Mouse (Mus musculus) adrenal gland, postnatal 4 days (tissue): Measurements from ENCODE around the gene Cyp2c55. TPM values are rescaled to one million over a fixed set of nuclear protein-coding genes. Genes with fewer than 3 reads are reported as not detected.

Experiments used
- DNase-seq, 2 experiments: peaks; one replicate each; pipeline ENCODE4 v3.0.0; 2021 to 2022; ENCODE audit warnings: low spot score in 2 of 2, mixed read lengths in 2 of 2
- long read RNA-seq, 2 experiments: library from polyadenylated mRNA; stranded (forward); transcript quantifications; one replicate each; pipeline ENCODE4 v2.0.0; 2021
- microRNA-seq: library from miRNA; unstranded; fragments of <30 nt; microRNA quantifications from one replicate; pipeline ENCODE4 v1.2.0, GENCODE M21; 2021
- total RNA-seq, 2 experiments: library from RNA; stranded (reverse); gene quantifications; 2 replicates each; pipeline ENCODE4 v1.2.3; 2021

The Cyp2c55 gene
- total RNA-seq: under 1 TPM in 1 of 2 experiments, not detected in 1; 0.14 TPM
- long read RNA-seq, experiment 1: 0 reads
- long read RNA-seq, experiment 2: 0 reads

- no peak for DNase-seq
Measured at GRCm38 (mm10) chr19:39006715-39007114, at the start of gene Cyp2c55. Cyp2c55 (plus strand) TSS chr19:39007019.

- DNase-seq: no peak
Measured at GRCm38 (mm10) chr19:38970741-38971140, 36.1 kb upstream of the Cyp2c55 start.

- no peak for DNase-seq
Measured at GRCm38 (mm10) chr19:38972581-38972980, 34.2 kb upstream of the Cyp2c55 start.

GRCm38 (mm10) chr19:38973666-38974065 is 33.2 kb upstream of the Cyp2c55 start:
- DNase-seq: no peak

GRCm38 (mm10) chr19:38976269-38976668 is 30.6 kb upstream of the Cyp2c55 start:
- DNase-seq: no peak

GRCm38 (mm10) chr19:38981966-38982365 is 24.9 kb upstream of the Cyp2c55 start:
- DNase-seq: peak; percentile 10 to 34

- DNase-seq: no peak
Measured at GRCm38 (mm10) chr19:38998248-38998647, 8.6 kb upstream of the Cyp2c55 start.

- DNase-seq: no peak
Measured at GRCm38 (mm10) chr19:38998676-38999075, 8.1 kb upstream of the Cyp2c55 start.

GRCm38 (mm10) chr19:39005132-39005531 is 1.7 kb upstream of the Cyp2c55 start:
- no peak for DNase-seq

- DNase-seq: no peak
Measured at GRCm38 (mm10) chr19:39057928-39058327, 51.1 kb downstream of the Cyp2c55 start.

- DNase-seq: no peak
Measured at GRCm38 (mm10) chr19:39060719-39061118, 53.9 kb downstream of the Cyp2c55 start, which contains the start of gene Cyp2c65. Cyp2c65 (plus strand) TSS chr19:39061015.

Small RNAs within 50 kb of the gene (microRNA-seq; reads per million reads assigned to microRNA genes)
- not detected for gene Gm23800

Other genes starting within 250 kb of the Cyp2c55 start
- gene Noc3l, start 187.8 kb upstream of the Cyp2c55 start, total RNA-seq: 10 to 100 TPM; 12.4 to 12.8 TPM
- 1 to 10 TPM; 9.5 to 9.8 TPM for gene Tbc1d12, start 170.4 kb upstream of the Cyp2c55 start, total RNA-seq
- 10 to 100 TPM; 25.5 to 29.6 TPM for gene Hells, start 76.1 kb upstream of the Cyp2c55 start, total RNA-seq
- not detected for gene Cyp2c65, start 54.0 kb downstream of the Cyp2c55 start, total RNA-seq
- gene Cyp2c66, start 106.9 kb downstream of the Cyp2c55 start, total RNA-seq: not detected